Mouse (Mus musculus) layer of hippocampus, adult 11-12 months (tissue): ENCODE data around the gene Nkain2.

Source experiments
- DNase-seq: peaks from one replicate; pipeline ENCODE4 v3.0.0; 2022; ENCODE audit warnings: low spot score

Nkain2 gene

DNA sequence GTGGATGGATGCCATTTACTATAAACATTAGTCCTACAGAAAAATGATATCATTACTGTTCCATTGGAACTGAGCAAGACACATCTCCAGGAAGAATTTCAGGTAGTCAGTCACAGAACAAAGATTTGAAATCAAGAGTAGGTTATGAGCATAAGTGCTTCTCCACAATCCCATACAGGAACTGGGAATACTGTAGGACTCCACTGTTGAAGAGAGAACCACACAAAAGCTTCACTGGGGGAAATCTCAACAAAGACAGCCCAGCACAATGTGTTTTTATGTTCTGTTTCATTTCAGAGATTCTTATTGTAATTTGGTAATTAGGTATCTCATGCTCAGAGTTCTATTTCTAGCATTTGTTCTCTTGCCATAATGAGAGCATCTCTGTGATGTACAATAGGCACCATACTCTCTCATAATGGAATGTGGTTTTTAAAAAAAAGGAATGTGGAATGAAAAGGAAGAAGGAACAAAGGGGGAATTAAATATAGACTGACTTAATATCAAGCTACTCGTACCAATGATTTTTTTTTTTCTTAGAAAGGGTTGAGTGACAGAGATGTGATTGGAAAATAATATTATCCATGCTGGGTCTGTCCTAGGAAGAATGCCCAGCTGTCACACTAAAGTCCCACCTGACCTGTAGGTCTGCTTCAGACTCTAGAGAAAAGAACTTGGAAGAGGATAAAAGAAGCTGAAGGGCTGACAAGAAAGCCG, 313.5 kb downstream of the Nkain2 start:
- DNase-seq: no peak

DNA sequence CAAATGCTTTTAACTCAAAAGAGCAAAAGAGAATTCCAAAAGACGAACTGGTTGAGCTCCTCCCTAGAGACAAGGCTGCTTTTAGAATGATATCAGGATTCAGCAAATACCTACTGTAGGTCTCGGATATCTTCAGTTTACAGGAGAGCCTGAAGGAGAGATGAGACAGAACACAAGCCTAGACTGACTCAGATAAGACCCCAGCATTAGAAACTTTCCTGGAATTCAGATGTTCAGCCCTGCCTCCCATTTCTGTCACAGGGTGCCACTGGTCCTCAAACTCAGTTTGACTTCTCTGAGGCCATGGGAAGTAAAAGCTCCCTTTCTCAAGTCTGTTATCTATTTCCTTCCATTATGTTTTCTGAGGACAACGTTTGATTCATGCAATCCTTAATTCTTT, 332.6 kb downstream of the Nkain2 start:
- DNase-seq: no peak

DNA sequence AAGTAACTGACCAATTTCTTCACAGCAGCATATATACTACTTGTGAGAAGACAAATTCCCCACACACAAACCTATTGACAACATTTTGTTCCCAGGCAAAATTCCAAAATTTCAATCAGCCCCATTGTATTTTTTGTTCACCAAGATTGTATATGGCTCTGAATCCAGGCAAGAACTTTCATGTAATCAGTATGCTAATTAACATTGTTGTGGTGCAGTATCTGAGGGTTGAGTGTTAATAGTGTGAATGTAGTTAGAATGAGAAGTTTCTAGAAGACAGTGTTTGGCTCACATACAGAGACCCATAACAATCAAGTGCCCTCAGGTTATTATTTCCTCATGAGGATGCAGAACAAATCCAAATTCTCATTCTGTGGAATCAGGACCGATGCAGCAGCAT, 354.2 kb downstream of the Nkain2 start:
- no peak for DNase-seq

DNA sequence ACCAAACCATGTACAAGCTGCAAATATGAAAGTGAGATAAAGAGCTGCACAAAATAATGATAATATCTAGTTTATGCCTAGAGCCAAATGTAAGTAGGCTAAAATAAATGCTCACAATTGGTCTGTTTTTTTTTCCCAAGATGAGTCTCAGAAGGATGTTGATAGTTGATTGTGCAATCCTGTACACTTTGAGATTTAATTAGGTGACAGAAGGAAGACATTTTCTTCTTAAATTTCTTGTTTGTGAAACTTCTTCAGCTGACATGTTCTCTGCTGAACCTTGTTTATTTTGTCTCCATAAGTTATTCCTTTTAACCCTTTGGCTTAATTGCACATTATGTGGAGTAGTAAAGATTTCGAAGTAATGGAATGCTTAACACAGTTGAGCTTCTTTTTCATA, 379.4 kb downstream of the Nkain2 start:
- DNase-seq: no peak

DNA sequence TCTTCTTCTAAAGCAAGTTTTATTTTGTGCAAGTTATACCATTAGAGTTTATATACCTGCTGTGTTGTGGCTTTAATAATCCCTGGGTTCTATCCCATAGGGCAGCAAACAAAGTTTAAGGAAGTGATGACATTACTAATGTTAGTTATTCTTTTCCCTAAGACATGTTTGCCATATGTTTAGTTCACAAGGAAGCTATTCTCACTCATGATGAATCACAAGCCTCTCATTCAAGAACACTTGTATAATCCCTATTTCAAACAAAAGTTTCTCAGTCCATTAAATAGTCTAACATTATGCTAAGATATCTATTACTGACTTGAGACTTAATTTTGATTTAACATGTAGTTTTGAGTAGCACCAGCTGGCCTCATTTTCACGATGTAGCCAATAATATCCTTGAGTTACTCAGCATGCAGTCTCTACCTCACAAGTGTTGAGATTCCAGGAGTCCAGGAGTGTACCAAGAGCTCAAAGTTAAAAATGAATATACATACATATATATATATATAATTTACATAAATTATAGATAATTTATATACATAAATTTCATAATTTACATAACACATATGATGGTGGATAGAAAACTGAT, 395.6 kb downstream of the Nkain2 start:
- no peak for DNase-seq

DNA sequence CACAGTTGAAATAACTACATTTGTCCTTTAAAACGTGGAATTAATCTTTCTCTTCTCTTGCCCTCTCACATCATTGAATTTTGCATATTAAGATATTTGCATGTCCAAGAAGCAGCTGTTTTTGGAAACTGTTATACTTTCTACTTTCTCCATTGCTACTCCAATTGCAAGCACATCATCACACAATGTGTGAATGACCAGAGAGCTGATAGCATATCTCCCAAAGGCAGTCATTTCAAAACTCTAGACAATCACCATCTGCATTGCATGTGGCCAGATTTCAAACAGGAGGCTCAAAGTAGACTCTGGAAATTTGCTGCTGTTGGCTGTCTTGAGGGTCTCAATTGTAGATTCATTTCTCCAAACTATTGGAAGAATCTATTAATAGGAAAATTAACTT, 396.7 kb downstream of the Nkain2 start:
- DNase-seq: no peak

DNA sequence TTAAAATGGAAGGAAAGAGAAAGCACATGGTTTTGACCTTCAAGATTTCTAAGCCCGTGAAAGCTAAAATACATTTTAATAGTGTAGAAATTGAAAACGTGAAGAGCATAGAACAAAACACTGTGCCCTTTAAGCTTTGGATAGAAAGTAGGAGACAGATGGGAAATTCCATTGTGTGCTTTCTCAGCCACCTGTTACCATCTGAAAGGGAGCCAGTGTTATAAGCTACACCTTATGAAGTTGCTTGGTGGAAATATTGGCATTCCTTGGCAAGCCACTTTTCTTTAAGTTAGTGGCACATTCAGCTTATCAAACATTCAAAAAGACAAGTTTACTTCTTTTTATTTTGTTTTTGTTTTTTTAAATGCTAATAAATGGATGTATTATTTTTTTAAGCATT, 427.5 kb downstream of the Nkain2 start:
- peak; percentile 32 for DNase-seq

DNA sequence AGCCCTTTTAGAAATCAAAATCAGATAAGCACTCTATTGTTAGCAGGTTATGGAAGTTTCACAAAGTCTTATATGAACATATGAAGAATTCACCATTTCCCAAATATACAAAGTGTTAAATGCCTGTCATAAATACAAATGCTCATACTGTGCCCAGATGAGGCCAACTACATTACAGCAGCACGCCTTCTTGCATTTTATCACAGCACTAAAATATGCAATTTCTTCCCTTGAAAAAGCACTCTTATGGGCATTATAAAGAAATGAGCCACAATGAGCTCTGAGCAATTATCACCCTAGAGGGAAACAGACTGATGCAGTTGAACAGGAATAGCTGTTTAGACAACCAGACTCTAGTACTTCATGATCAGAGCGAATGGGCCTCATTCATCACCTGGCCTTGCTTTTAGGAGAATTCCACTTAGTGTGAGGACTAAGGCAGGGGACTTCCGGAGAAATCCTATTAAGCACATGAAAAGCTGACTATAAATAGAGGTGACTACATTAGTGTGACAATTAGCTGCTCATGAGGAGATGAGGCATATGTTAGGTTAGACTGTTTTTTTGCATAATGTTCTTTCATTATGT, 450.2 kb downstream of the Nkain2 start:
- DNase-seq: no peak

DNA sequence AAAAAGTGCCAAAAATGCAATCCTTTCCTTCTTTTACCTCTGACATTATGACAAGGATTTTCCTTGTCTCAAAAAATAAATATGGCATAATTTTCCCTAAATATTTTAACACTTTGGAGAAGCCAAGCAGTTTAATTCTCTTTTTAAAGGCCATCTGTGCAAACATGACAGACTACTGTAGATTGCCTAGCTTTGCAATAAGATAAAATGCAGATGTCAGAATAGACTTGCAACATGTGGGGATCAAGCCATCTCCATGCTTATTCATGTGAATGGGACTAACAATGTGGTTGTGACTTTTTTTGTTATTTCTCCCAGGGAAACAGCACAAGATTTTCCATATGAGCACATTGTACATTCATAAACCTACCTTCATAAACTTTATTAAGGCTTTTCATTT, 476.0 kb downstream of the Nkain2 start:
- DNase-seq: no peak

DNA sequence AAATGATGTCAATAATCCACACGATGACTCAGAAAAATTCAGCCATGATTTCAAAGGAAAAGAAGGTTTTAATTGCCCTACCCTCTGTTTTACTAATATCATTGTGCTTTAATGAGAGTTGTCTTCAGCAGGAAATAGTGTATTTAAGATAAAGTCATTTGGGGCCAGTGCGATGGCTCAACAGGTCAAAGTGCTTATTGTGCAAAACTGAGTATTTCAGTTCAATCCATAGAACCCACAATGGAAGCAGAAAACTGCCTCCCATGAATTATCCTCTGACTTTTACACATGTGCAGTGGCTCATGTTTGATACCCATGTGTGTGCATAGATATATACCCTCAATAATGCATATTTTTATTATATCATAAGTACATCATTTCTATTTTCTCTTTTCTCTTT, 478.9 kb downstream of the Nkain2 start:
- no peak for DNase-seq

DNA sequence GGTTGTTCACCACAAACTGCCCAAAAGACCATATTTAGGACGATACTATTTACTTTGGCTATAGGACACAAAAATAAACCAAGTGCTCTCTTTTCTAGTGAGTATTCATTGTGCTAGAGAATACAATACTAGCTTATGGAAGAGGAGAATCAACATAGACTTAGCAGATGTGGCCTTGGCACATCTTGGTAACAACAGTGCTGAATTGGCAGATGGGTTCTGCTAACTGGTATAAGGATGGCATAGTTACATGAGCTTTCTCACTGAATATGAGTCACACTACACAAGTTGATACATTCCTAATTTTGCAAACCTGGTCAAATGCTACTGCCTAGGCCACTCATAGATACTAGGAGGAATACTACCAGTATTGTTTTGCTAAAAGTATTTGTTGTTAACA, 489.3 kb downstream of the Nkain2 start:
- peak; percentile 5 for DNase-seq

DNA sequence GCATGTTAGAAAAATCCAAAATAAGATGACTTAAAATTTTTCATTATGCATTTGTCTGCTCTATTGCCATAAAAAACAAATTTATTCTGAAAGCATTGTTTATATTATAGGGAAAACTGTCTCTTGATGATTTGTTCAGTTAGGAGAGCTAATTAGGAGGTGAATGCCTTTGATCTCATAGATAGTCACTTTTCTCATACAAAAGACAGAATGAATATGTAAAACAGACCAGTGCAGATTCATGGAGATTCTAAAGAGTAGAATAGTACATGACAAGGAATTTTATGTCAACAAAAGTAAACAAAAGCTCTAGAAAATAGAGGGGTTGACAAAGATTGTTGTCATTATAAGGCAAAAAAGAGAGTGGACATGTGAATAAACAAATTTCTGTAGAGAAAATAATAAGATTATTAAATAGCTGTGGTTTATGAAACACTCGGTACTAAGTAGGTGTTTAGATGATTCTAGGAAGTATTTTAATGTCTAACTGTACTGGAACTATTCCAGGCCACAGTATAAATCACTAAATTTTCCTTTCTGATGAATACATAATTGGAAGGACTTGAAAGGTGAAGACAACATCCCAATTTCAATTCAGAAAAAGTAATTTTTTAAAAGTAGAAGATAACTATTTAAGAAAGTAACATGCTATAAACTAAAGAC, 496.3 kb downstream of the Nkain2 start:
- DNase-seq: no peak

DNA sequence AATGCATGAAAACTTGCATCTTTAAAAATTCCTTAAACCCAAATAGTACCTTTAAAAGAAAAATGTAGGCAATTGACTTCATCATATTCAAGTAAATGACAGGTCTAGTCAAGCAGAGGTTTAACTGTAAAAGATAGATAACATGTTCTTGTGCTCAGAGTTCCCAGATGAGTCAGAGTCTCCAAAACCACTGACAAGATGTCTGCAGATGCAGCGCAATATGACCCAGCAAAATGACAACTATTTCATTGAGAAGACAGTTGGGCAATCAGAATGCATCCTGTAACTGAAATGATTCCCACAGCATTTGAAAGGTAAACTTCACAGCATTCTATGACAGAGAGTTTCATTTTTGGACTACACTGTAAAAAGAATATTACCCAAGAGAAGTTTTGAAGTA, 496.9 kb downstream of the Nkain2 start:
- DNase-seq: no peak

DNA sequence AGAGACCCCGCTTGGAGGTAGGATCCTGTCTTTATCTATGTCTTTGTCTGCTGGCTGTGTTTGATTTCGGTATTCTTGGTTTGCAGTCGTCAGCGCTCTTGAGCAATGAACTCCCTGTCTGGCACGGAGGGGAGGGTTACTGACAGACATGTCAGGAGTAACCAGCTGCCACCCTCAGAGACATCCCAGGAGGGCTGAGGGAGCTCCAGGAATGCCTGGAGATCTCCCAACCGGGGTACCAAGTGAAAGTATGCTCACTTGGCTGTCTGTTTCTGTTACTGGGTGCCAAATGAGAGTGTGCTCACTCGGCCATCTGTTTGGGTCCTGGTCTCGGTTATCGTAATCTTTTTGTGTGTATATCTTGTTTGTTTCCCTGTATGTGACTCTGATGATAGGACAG, 577.5 kb downstream of the Nkain2 start:
- no peak for DNase-seq

DNA sequence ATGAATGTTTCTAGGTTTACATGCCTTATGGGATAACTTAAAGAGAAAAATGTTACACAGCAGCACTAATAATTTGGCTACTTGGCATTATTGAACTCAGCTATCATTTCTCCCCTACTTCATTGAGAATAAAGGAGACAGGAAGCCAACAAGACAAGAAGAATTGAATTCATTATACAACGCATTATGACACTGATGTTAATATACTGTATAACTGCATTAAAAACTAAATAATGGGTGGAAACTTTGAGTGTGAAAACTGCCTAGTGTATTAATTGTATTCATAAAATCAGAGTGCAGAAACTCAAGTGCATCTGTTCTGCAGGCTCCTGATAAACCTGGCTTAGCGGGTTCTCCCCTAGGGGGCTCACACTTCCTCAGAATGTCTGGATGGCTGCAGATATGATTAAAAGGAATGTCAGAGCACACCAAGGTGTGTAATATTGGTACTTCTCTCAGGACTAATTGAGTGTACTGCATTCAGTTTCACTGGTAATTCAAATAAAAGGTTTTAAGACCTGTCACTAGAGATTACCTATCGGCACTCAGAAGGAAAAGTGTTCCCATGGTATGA, 589.2 kb downstream of the Nkain2 start:
- DNase-seq: no peak

DNA sequence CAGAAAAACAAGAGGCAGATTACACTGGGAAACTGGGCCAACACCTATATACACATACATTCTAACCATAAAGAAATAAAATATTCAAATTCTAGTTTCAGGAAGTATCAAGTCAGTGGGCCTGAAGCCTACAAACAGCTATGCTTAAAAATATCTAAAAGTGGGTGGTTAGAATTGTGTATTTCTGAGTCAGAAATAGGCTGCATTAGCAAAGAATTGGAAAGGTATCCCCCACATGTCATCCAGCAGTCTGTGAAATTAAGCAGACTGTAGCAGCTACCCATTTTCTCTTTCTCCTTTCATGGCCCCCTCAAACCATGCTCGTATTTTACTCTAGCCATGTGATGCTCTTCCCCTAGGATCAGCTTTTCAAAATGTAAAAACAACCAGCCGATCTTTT, 599.8 kb downstream of the Nkain2 start:
- peak; percentile 23 for DNase-seq

DNA sequence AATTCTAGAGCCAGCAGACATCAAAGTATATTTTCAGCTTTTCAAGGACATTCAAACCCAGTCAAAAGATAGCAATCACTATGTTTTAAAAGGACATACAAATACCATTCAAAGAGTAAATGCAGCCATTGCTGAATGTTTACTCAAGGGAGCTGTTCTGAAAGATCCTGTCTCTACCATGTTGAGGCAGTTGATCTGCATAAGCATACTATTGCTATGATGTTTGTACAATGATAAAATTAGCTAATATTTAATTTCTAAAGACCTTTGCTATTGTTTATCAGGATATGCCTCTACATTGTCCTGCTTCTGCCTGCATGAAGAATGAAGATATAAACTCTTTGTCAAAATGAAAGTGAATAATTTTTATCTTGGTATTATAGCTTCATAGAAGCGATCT, 606.6 kb downstream of the Nkain2 start:
- no peak for DNase-seq

DNA sequence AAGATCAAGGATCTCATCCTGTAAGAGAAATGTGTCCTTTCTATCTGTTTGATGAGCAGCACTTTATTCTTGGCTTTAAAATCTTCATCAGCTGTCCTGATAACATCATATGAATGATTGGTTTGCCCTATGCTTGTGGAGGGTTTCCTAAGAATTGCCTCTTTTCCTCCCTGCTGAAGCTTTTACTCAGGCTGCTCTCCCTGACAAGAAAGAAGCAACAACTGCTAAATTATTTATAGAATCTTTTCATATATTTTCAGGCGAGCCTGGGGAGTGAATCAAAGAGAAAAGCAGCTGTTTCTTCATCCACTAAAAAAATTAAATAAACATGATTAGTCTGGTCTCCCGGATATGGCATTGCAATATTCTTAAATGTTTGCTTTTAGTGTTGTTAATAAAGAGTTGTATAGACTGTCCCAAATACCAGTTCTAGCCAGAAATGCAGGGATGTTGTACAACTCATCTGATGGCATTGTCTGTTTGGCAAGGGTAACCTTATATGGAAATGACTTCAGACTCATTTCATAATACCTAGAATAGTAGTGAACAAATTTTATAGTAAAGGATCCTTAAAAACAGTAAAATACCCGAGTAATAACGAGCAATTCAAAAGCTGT, 646.9 kb downstream of the Nkain2 start:
- DNase-seq: no peak

DNA sequence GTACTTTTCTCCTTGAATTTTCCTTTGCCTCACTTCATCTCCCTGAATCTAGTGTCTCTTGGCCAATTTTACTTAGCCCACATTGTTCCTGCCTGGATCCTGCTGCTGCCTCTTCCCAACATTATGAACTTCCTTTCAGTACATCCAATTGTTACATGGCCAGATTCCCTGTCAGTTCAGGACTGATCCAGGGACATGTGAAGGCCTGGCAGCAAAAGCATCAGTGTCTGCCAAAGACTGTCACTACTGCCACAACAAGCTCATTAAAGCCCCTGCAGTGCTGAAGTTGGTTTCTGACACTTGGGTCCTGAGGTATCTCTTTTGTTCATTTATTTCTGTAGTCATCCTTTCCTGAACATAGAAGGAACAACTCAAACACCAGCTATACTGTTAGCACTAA, 649.1 kb downstream of the Nkain2 start:
- DNase-seq: peak; percentile 13

DNA sequence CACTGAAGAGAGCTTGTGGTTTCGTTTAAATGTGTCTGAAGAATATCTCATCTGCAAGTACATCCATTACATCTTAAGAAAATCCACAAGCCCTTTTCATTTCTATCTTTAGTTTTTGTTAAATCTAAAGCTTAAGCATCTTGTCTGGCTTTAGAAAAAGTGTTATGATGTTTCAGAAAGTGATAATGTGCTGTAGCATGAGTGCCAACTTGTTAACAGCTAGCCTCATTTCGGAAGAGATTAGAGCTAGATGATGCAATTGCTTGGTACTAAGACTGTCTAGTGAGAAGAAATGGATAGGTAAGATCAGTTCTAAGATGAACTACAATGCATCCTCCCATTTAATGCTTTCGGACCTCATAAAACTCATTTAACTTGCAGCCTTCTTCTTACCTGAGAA, 707.3 kb downstream of the Nkain2 start:
- DNase-seq: no peak

DNA sequence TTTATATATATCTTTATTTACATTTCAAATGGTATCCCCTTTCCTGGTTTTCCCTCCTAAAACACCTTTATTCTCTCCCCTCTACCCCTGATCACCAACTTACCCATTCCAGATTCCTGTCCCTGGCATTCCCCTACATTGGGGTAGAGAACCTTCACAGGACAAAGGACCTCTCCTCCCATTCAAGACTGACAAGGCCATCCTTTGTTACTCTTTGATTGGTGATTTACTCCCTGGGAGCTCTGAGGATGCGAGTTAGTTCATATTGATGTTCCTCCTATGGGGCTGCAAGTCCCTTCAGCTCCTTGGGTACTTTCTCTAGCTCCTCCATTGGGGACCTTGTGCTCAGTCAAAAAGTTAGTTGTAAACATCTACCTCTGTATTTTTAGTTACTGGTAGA, 798.9 kb downstream of the Nkain2 start:
- DNase-seq: no peak

DNA sequence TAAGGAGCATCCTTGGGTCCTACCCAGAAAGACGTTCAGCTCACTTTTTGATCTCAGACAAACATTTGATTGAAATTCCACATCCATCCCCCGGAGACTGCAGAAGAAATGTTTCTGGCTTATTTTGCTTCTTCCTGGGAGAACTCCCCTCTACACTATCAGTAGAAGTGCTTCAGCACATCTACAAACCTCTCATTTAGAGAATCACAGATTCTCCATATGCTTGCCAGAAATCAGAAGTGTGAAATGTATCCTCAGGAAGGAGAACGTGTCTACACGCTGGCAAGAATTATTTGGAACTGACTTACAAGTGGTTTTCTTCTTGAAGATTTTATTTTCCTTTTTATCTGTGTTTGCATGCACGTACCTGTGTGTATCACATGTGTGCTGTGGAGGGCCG, 829.9 kb downstream of the Nkain2 start:
- DNase-seq: no peak

DNA sequence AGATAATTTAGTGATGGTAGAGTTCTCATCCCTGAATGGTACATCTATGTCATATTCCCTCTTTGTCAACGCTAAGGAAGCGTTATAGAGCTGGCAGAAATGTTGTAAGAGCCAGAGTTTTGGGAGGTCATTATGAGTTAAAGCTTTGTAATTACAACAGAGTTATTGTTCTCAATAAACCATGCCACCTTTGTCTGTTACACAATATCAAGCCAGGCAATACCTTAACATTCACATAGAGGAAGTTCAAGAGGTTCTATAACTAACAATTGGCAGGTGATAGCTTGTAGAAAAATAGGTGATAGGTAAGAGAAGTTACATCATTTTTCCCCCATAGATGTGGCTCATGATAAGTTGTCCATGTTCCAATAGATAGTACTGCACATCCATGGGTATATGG, 832.0 kb downstream of the Nkain2 start:
- DNase-seq: no peak
